Mouse (Mus musculus): ENCODE results near the gene Apbb1. TPM values are rescaled to one million over a fixed set of nuclear protein-coding genes. Genes with fewer than 3 reads are reported as not detected.

Apbb1 gene
- polyA plus RNA-seq, 1 experiment = 35.4 TPM

- no peaks in the 10 kb centered on the region for H3K27me3 ChIP-seq (replicated peaks; ENCODE audit: control insufficient read depth, insufficient read depth, low read length)
- H3K36me3 ChIP-seq (ENCODE audit: control insufficient read depth, insufficient read depth, low read length) = no peaks in the 10 kb centered on the region; the same call in none of the 2 replicates
- H3K4me1 ChIP-seq (ENCODE audit: control insufficient read depth, insufficient read depth, low read length) = 0 out of 2 replicates have a peak, but pooled peaks cover 4% of the 10 kb centered on the region
- no peak overlapping the region for H3K4me3 ChIP-seq (ENCODE audit: insufficient read depth, low read depth, low read length)
- WGBS = 66% methylated on average over 6 of the region's 6 CpGs
- no peak overlapping the region for H3K27ac ChIP-seq (ENCODE audit: insufficient read depth, low read depth, low read length)
- peak; percentile 37 for DNase-seq
- TF ChIP-seq CTCF (conservative IDR thresholded peaks at IDR 0.05; ENCODE audit: insufficient read depth, insufficient read length, low read depth, low read length) (no peak), POLR2A (IDR thresholded peaks at IDR 0.05; ENCODE audit: low read depth, low read length) (no peak)
These were observed 35.1 kb upstream of the Apbb1 start for GRCm38 (mm10) chr7:105616561-105616960.

- TF ChIP-seq CTCF (conservative IDR thresholded peaks at IDR 0.05; ENCODE audit: insufficient read depth, insufficient read length, low read depth, low read length) (no peak), POLR2A (IDR thresholded peaks at IDR 0.05; ENCODE audit: low read depth, low read length) (no peak)
- WGBS = 61% methylated on average over 1 of the region's 1 CpGs
- no peaks in the 10 kb centered on the region; the same call in none of the 2 replicates for H3K36me3 ChIP-seq (ENCODE audit: control insufficient read depth, insufficient read depth, low read length)
- no peak overlapping the region for H3K27ac ChIP-seq (ENCODE audit: insufficient read depth, low read depth, low read length)
- no peaks in the 10 kb centered on the region for H3K27me3 ChIP-seq (replicated peaks; ENCODE audit: control insufficient read depth, insufficient read depth, low read length)
- H3K4me1 ChIP-seq (ENCODE audit: control insufficient read depth, insufficient read depth, low read length) = 0 out of 2 replicates have a peak, but pooled peaks cover 4% of the 10 kb centered on the region
- H3K4me3 ChIP-seq (ENCODE audit: insufficient read depth, low read depth, low read length) = no peak overlapping the region
- DNase-seq = no peak
These were observed 34.3 kb upstream of the Apbb1 start for GRCm38 (mm10) chr7:105615720-105616119.

- Histone ChIP-seq H3K4me1 (ENCODE audit: control insufficient read depth, insufficient read depth, low read length) (no peaks in the 10 kb centered on the region), H3K27me3 (replicated peaks; ENCODE audit: control insufficient read depth, insufficient read depth, low read length) (no peaks in the 10 kb centered on the region), H3K36me3 (ENCODE audit: control insufficient read depth, insufficient read depth, low read length) (no peaks in the 10 kb centered on the region; the same call in none of the 2 replicates)
These were observed 32.9 kb upstream of the Apbb1 start for GRCm38 (mm10) chr7:105614400-105614799.

GRCm38 (mm10) chr7:105611767-105612166 is 30.3 kb upstream of the Apbb1 start:
- TF ChIP-seq CTCF (conservative IDR thresholded peaks at IDR 0.05; ENCODE audit: insufficient read depth, insufficient read length, low read depth, low read length) (no peak), POLR2A (IDR thresholded peaks at IDR 0.05; ENCODE audit: low read depth, low read length) (no peak)
- H3K36me3 ChIP-seq (ENCODE audit: control insufficient read depth, insufficient read depth, low read length) = no peaks in the 10 kb centered on the region; the same call in none of the 2 replicates
- DNase-seq = no peak
- no peaks in the 10 kb centered on the region for H3K4me1 ChIP-seq (ENCODE audit: control insufficient read depth, insufficient read depth, low read length)
- no peaks in the 10 kb centered on the region for H3K27me3 ChIP-seq (replicated peaks; ENCODE audit: control insufficient read depth, insufficient read depth, low read length)
- WGBS = 97% methylated on average over 1 of the region's 1 CpGs
- no peak overlapping the region for H3K27ac ChIP-seq (ENCODE audit: insufficient read depth, low read depth, low read length)
- H3K4me3 ChIP-seq (ENCODE audit: insufficient read depth, low read depth, low read length) = no peak overlapping the region

More at GRCm38 (mm10) chr7:105614400-105614799, 32.9 kb upstream of the Apbb1 start:
- peak; percentile 70 for DNase-seq
- WGBS = 78% methylated on average over 1 of the region's 1 CpGs
- H3K27ac ChIP-seq (ENCODE audit: insufficient read depth, low read depth, low read length) = no peak overlapping the region
- no peak for TF ChIP-seq CTCF (conservative IDR thresholded peaks at IDR 0.05; ENCODE audit: insufficient read depth, insufficient read length, low read depth, low read length)
- no peak for TF ChIP-seq POLR2A (IDR thresholded peaks at IDR 0.05; ENCODE audit: low read depth, low read length)
- H3K4me3 ChIP-seq (ENCODE audit: insufficient read depth, low read depth, low read length) = no peak overlapping the region

- H3K36me3 ChIP-seq (ENCODE audit: control insufficient read depth, insufficient read depth, low read length) = no peaks in the 10 kb centered on the region; the same call in none of the 2 replicates
- DNase-seq = no peak
- no peaks in the 10 kb centered on the region for H3K4me1 ChIP-seq (ENCODE audit: control insufficient read depth, insufficient read depth, low read length)
- no peaks in the 10 kb centered on the region for H3K27me3 ChIP-seq (replicated peaks; ENCODE audit: control insufficient read depth, insufficient read depth, low read length)
- no peak overlapping the region for H3K27ac ChIP-seq (ENCODE audit: insufficient read depth, low read depth, low read length)
- TF ChIP-seq CTCF (conservative IDR thresholded peaks at IDR 0.05; ENCODE audit: insufficient read depth, insufficient read length, low read depth, low read length) (no peak), POLR2A (IDR thresholded peaks at IDR 0.05; ENCODE audit: low read depth, low read length) (no peak)
- WGBS = 85% methylated on average over 3 of the region's 3 CpGs
- no peak overlapping the region for H3K4me3 ChIP-seq (ENCODE audit: insufficient read depth, low read depth, low read length)
These were observed 27.0 kb upstream of the Apbb1 start for GRCm38 (mm10) chr7:105608467-105608866.

- DNase-seq = peak; percentile 96
- Histone ChIP-seq H3K27me3 (replicated peaks; ENCODE audit: control insufficient read depth, insufficient read depth, low read length) (no peaks in the 10 kb centered on the region), H3K27ac (ENCODE audit: insufficient read depth, low read depth, low read length) (peak overlapping the region; percentile 13; the same call in 1 of the 2 replicates), H3K36me3 (ENCODE audit: control insufficient read depth, insufficient read depth, low read length) (no peaks in the 10 kb centered on the region), H3K4me1 (ENCODE audit: control insufficient read depth, insufficient read depth, low read length) (no peaks in the 10 kb centered on the region; the same call in 1 of the 2 replicates), H3K4me3 (ENCODE audit: insufficient read depth, low read depth, low read length) (no peak overlapping the region)
- TF ChIP-seq POLR2A (IDR thresholded peaks at IDR 0.05; ENCODE audit: low read depth, low read length) (no peak), CTCF (conservative IDR thresholded peaks at IDR 0.05; ENCODE audit: insufficient read depth, insufficient read length, low read depth, low read length) (peak; percentile 96)
- WGBS = 15% methylated on average over 9 of the region's 9 CpGs
These were observed 21.6 kb upstream of the Apbb1 start for GRCm38 (mm10) chr7:105602860-105603623.

- no peaks in the 10 kb centered on the region for H3K27me3 ChIP-seq (replicated peaks; ENCODE audit: control insufficient read depth, insufficient read depth, low read length)
- H3K27ac ChIP-seq (ENCODE audit: insufficient read depth, low read depth, low read length) = no peak overlapping the region
- no peaks in the 10 kb centered on the region for H3K36me3 ChIP-seq (ENCODE audit: control insufficient read depth, insufficient read depth, low read length)
- 58% methylated on average over 7 of the region's 7 CpGs for WGBS
- H3K4me3 ChIP-seq (ENCODE audit: insufficient read depth, low read depth, low read length) = no peak overlapping the region
- H3K4me1 ChIP-seq (ENCODE audit: control insufficient read depth, insufficient read depth, low read length) = no peaks in the 10 kb centered on the region
- DNase-seq = no peak
- TF ChIP-seq CTCF (conservative IDR thresholded peaks at IDR 0.05; ENCODE audit: insufficient read depth, insufficient read length, low read depth, low read length) (no peak), POLR2A (IDR thresholded peaks at IDR 0.05; ENCODE audit: low read depth, low read length) (no peak)
These were observed 8.6 kb upstream of the Apbb1 start for GRCm38 (mm10) chr7:105590097-105590496.
